Comparison of ENCODE assay signal across 28 mouse cellular contexts in the genomic region with DNA sequence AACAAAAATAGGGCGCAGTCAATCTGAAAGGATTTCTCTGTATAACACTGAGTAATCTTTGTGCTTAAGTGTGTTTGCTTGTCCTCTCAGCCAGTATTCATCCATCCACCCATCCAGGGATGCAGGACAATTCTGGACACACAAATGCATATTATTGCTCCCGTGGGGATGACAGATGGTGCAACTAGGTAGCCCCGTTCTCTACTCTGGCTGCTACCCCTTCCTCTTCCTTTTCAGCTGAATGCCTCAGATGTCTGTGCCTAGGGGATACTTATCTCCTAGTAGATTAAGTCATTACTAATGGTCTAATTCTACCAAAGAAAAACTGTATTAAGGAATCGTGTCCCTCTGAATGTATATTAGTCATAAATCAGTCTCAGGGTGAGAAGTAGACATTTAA.
DNase-seq lines count a peak whose midpoint lies in the region; ATAC-seq and TF ChIP-seq lines count a peak whose summit lies in the region.
"Had no signal": no experiment of that assay in that cellular context is flagged by ENCODE, and none has a peak within 500 bp of the region (broad histone marks: within the 10 kb centered on the region; RNA-seq: fewer than 3 reads in every experiment).

No protein-coding gene starts in this region.

- peak; percentile 46; the same call in 1 of the 2 replicates for ATAC-seq in hindbrain, embryonic 11.5 days (ENCODE audit: low FRiP score)
- ATAC-seq in hindbrain, embryonic 12.5 days (ENCODE audit: low FRiP score), result no peak
- no peak for ATAC-seq in midbrain, postnatal 0 days (ENCODE audit: low FRiP score)
- no peak for ATAC-seq in midbrain, embryonic 14.5 days (ENCODE audit: low FRiP score, low TSS enrichment)
- ATAC-seq: activated CD4-positive, CD25-positive, alpha-beta regulatory T cell, adult 4 months; forebrain, embryonic 15.5 days; hindbrain, embryonic 16.5 days; inflammation-experienced regulatory T-cells, adult 6 months had no signal

- no peak overlapping the region for H3K4me2 ChIP-seq in hindbrain, embryonic 11.5 days (replicated peaks; ENCODE audit: low read depth, low read length)
- no peak overlapping the region for H3K4me2 ChIP-seq in hindbrain, embryonic 12.5 days (replicated peaks)
- H3K4me2 ChIP-seq in midbrain, postnatal 0 days (ENCODE audit: low read depth, low read length, poor library complexity, severe bottlenecking), result no peak overlapping the region
- no peak overlapping the region for H3K4me2 ChIP-seq in midbrain, embryonic 14.5 days (ENCODE audit: low read length)
- H3K4me2 ChIP-seq: embryonic facial prominence, embryonic 13.5 days; forebrain, embryonic 12.5 days; forebrain, embryonic 15.5 days; heart, embryonic 12.5 days; heart, embryonic 15.5 days had no signal

- peaks cover 3% of the 10 kb centered on the region; the same call in 1 of the 2 replicates for H3K4me1 ChIP-seq in hindbrain, embryonic 11.5 days (replicated peaks; ENCODE audit: control insufficient read depth, insufficient read depth, low read length)
- peaks cover 8% of the 10 kb centered on the region for H3K4me1 ChIP-seq in hindbrain, embryonic 12.5 days
- no peaks in the 10 kb centered on the region for H3K4me1 ChIP-seq in midbrain, postnatal 0 days (ENCODE audit: insufficient read depth, low read length)
- no peaks in the 10 kb centered on the region for H3K4me1 ChIP-seq in midbrain, embryonic 14.5 days (ENCODE audit: control insufficient read depth, insufficient read depth, low read length)
- H3K4me1 ChIP-seq: embryonic facial prominence, embryonic 13.5 days; heart, embryonic 12.5 days; heart, embryonic 15.5 days had no signal

- H3K27ac ChIP-seq in hindbrain, embryonic 11.5 days (ENCODE audit: low read depth, low read length), result no peak overlapping the region
- no peak overlapping the region for H3K27ac ChIP-seq in hindbrain, embryonic 12.5 days
- no peak overlapping the region for H3K27ac ChIP-seq in midbrain, postnatal 0 days (ENCODE audit: low read depth, low read length)
- H3K27ac ChIP-seq in midbrain, embryonic 14.5 days (replicated peaks; ENCODE audit: low read depth, low read length), result no peak overlapping the region
- H3K27ac ChIP-seq: embryonic facial prominence, embryonic 10.5 days; embryonic facial prominence, embryonic 13.5 days; forebrain, embryonic 12.5 days; forebrain, embryonic 15.5 days; heart, embryonic 15.5 days; hindbrain, embryonic 10.5 days had no signal

- H3K27me3 ChIP-seq in hindbrain, embryonic 11.5 days (ENCODE audit: control insufficient read depth, insufficient read depth, low read length), result peaks cover 2% of the 10 kb centered on the region; the same call in 1 of the 2 replicates
- peaks cover 9% of the 10 kb centered on the region for H3K27me3 ChIP-seq in hindbrain, embryonic 12.5 days
- H3K27me3 ChIP-seq in midbrain, postnatal 0 days (ENCODE audit: insufficient read depth, low read length), result no peaks in the 10 kb centered on the region
- H3K27me3 ChIP-seq in midbrain, embryonic 14.5 days (ENCODE audit: control insufficient read depth, insufficient read depth, low read length), result 0 out of 2 replicates have a peak, but pooled peaks cover 3% of the 10 kb centered on the region
- H3K27me3 ChIP-seq: forebrain, embryonic 15.5 days; heart, embryonic 12.5 days; heart, embryonic 15.5 days had no signal

- no peaks in the 10 kb centered on the region for H3K9me3 ChIP-seq in hindbrain, embryonic 11.5 days (ENCODE audit: control insufficient read depth, low read length)
- no peaks in the 10 kb centered on the region for H3K9me3 ChIP-seq in hindbrain, embryonic 12.5 days (replicated peaks)
- no peaks in the 10 kb centered on the region for H3K9me3 ChIP-seq in midbrain, postnatal 0 days (ENCODE audit: low read length)
- no peaks in the 10 kb centered on the region for H3K9me3 ChIP-seq in midbrain, embryonic 14.5 days (ENCODE audit: control insufficient read depth, low read length)
- H3K9me3 ChIP-seq: embryonic facial prominence, embryonic 10.5 days; embryonic facial prominence, embryonic 13.5 days; forebrain, embryonic 12.5 days; forebrain, embryonic 15.5 days; heart, embryonic 12.5 days; heart, embryonic 15.5 days; hindbrain, embryonic 10.5 days had no signal

- peak; percentile 39 to 57 for DNase-seq in cerebellum, postnatal 10 days
- DNase-seq in cerebellum, adult 11-12 months, result no peak
- no peak for DNase-seq in hindbrain, embryonic 11.5 days (ENCODE audit: low spot score)
- peak; percentile 32 for DNase-seq in midbrain, postnatal 0 days (ENCODE audit: low spot score)
- no peak for DNase-seq in midbrain, embryonic 14.5 days
- DNase-seq in retina, embryonic 14.5 days (ENCODE audit: low spot score), result peak; percentile 35
- no peak for DNase-seq in retina, postnatal 1 day
- DNase-seq: adrenal gland, adult 8-10 months; adrenal gland, postnatal 25 days; cerebellum, adult 18-20 months; cerebellum, adult 9-10 months; cerebellum, postnatal 25 days; gastrocnemius, postnatal 25 days; heart, adult 18-20 months; heart, postnatal 10 days; heart, postnatal 36 days had no signal

- H3K4me3 ChIP-seq in hindbrain, embryonic 11.5 days (ENCODE audit: low read depth, low read length), result no peak overlapping the region
- H3K4me3 ChIP-seq in hindbrain, embryonic 12.5 days, result no peak overlapping the region
- no peak overlapping the region for H3K4me3 ChIP-seq in midbrain, postnatal 0 days (ENCODE audit: low read depth, low read length)
- H3K4me3 ChIP-seq in midbrain, embryonic 14.5 days (replicated peaks; ENCODE audit: low read depth, low read length), result no peak overlapping the region
- H3K4me3 ChIP-seq: embryonic facial prominence, embryonic 10.5 days; embryonic facial prominence, embryonic 13.5 days; erythroblast, embryonic 14.5 days; forebrain, embryonic 12.5 days; forebrain, embryonic 15.5 days; heart, embryonic 12.5 days; heart, embryonic 15.5 days; hindbrain, embryonic 10.5 days had no signal

- 77% methylated on average over 4 of the region's 4 CpGs for WGBS in hindbrain, embryonic 11.5 days
- WGBS in hindbrain, embryonic 12.5 days, result 71% methylated on average over 4 of the region's 4 CpGs
- 60% methylated on average over 4 of the region's 4 CpGs for WGBS in midbrain, postnatal 0 days
- 64% methylated on average over 4 of the region's 4 CpGs for WGBS in midbrain, embryonic 14.5 days

- H3K9ac ChIP-seq in hindbrain, embryonic 11.5 days (ENCODE audit: low read depth, low read length), result no peak overlapping the region
- H3K9ac ChIP-seq in hindbrain, embryonic 12.5 days, result no peak overlapping the region
- no peak overlapping the region for H3K9ac ChIP-seq in midbrain, postnatal 0 days (replicated peaks; ENCODE audit: low read length, poor library complexity, severe bottlenecking)
- H3K9ac ChIP-seq in midbrain, embryonic 14.5 days (replicated peaks; ENCODE audit: low read length), result no peak overlapping the region
- H3K9ac ChIP-seq: embryonic facial prominence, embryonic 13.5 days; forebrain, embryonic 12.5 days; forebrain, embryonic 15.5 days; heart, embryonic 12.5 days; heart, embryonic 15.5 days had no signal

- no peaks in the 10 kb centered on the region for H3K36me3 ChIP-seq in hindbrain, embryonic 11.5 days (ENCODE audit: control insufficient read depth, insufficient read depth, low read length)
- H3K36me3 ChIP-seq in hindbrain, embryonic 12.5 days, result no peaks in the 10 kb centered on the region
- no peaks in the 10 kb centered on the region for H3K36me3 ChIP-seq in midbrain, postnatal 0 days (ENCODE audit: insufficient read depth, low read length)
- H3K36me3 ChIP-seq in midbrain, embryonic 14.5 days (ENCODE audit: control insufficient read depth, insufficient read depth, low read length), result no peaks in the 10 kb centered on the region
- H3K36me3 ChIP-seq: embryonic facial prominence, embryonic 10.5 days; embryonic facial prominence, embryonic 13.5 days; forebrain, embryonic 12.5 days; forebrain, embryonic 15.5 days; hindbrain, embryonic 10.5 days had no signal

- TF ChIP-seq CTCF in midbrain, postnatal 0 days (IDR thresholded peaks at IDR 0.05), result no peak

Comparison
In these comparisons a context has a peak if more than half of its experiments do, and no peak if none do; other contexts are left out.
1. DNase-seq: peak in cerebellum, postnatal 10 days (2 of 2), midbrain, postnatal 0 days (single experiment) and retina, embryonic 14.5 days (single experiment); none in cerebellum, adult 11-12 months (single experiment), hindbrain, embryonic 11.5 days (single experiment), midbrain, embryonic 14.5 days (single experiment) and retina, postnatal 1 day (single experiment).